Mouse (Mus musculus): ENCODE results near the gene Ppcs. TPM values are rescaled to one million over a fixed set of nuclear protein-coding genes. Genes with fewer than 3 reads are reported as not detected.

The Ppcs gene
- total RNA-seq, 2 experiments from 2014 or later, result 7.6 to 8.0 TPM

GRCm38 (mm10) chr4:119421191-119421590, 1.0 kb downstream of the Ppcs start:
- ATAC-seq (ENCODE audit: poor library complexity, severe bottlenecking), result no peak

DNA sequence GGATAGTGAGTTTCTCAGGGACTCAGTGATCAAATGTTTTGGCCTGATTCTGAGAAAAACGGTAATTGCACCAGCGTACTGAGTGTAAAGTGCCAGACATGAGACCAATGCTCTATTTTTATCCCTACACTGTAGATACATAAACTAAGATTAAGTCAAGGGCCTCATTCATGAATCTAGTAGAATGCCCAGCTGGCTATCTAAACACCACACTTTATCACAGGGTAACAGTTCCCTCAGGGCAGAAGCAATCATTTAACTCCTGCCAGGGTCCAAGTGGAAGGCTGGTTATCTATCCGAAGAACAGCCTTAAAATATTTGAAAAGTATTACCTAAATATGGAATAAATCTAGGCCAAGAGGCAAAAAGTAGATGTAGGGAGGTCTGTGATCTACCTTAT, 4.3 kb downstream of the Ppcs start:
- no peak for ATAC-seq (ENCODE audit: poor library complexity, severe bottlenecking)

GRCm38 (mm10) chr4:119417270-119417669, 5.0 kb downstream of the Ppcs start:
- ATAC-seq (ENCODE audit: poor library complexity, severe bottlenecking), result no peak

DNA sequence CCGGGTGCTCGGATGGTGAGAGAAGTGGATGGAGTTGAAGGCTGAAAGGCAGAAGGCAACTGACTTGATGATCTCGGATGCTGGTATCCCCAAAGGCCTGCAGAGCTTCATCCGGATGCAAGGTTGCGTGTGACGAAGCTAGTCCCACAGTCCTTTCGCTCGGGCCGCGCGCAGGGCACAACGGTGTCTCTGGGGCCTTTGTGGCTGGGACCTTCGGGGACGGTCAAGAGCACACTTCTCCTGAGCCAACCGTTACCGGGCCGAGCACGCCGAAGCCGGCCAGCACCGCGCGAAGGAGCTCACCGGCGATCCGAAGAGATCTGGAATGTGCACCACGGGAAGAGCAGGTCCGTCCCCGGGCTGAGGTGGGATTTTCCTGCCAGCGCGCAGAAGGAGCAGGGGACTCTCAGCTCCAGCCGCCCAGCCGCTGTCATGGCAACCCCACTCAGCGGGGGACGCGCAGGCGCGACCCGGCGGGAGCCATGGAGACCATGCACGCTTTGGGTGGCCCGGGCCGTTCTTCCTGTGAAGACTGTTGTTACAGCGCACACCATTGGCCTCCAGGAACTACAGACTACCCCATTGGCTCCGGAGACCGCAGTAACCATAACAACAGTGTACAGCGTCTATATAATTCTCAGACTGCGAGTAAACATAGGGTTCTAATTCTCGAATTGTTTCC, 7.0 kb downstream of the Ppcs start, which contains the start of gene Ccdc30:
TSS of gene Ccdc30 (minus strand) at position 450 of the 682 bp plus-strand sequence.
- peak; percentile 86 for ATAC-seq (ENCODE audit: poor library complexity, severe bottlenecking)

DNA sequence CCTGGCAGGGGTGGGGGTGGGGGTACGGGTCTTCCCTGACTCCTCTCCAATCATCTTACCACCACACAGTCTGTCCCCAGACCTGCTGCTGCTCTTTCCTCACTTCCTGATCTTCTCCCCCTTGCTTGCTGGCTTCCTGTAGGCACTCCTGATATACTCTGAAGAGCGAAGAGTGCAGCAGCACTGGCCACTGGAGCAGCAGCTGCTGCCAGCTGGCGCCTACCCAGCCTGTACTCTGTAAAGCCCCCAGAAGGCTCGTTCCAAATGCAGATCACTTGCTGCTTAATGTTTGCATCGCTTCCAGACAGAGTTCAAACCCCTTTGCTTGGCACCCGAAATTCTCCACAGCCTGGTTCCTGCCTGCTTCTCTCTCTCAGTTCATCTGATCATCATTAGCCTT, 9.4 kb downstream of the Ppcs start:
- no peak for ATAC-seq (ENCODE audit: poor library complexity, severe bottlenecking)

DNA sequence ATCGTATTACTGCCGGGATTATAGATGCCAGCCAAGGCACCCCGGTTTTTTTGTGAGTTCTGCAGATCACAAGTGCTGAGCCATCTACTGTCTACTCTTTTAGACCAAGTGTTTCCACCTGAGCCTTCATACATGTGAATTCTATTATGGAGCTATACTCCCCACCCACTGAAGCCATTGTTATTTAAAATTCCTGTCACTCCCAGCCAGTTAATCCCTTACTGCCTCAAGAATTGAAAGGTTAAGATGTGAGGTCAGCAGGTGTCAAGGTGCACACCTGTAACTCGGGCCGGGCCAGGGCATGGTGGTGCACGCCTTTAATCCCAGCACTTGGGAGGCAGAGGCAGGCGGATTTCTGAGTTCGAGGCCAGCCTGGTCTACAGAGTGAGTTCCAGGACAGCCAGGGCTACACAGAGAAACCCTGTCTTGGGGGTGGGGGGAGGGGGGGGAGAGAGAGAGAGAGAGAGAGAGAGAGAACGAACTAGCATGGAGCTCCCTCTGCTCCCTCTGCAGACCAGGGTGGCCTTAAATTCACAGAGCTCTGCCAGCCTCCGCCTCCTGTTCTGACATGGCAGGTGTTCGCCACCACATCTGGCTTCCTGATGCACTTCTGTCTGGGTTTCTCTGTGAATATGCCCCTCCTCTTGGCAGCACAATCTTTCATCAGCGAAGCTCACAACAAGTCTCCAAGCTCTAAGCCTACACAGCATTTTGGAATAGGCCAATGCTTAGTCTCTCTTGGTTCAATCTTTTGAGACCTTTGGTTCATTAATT, 10.2 kb downstream of the Ppcs start:
- ATAC-seq (ENCODE audit: poor library complexity, severe bottlenecking), result no peak

- no peak for ATAC-seq (ENCODE audit: poor library complexity, severe bottlenecking)
Measured at GRCm38 (mm10) chr4:119403431-119403830, 18.8 kb downstream of the Ppcs start.

- ATAC-seq (ENCODE audit: poor library complexity, severe bottlenecking), result no peak
Measured at GRCm38 (mm10) chr4:119400896-119401295, 21.3 kb downstream of the Ppcs start.

DNA sequence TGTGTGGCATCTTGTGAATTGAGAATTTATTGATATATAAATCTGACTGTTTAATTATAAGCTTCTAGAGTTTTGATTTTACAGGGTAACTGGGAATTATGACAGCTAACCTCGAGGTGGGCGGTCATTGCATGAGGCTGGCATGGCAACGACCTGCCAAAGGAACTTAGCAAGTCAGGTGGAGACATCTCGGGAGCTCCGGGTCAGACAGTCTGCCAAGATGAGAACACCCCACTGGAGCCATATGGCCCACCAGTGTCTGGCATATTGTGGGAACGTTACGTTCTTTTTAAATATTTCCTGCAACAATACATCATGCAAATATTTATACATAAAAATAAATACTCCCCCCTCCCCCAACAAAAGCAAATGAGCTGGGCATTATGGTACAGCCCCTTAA, 23.5 kb downstream of the Ppcs start:
- ATAC-seq (ENCODE audit: poor library complexity, severe bottlenecking), result no peak

DNA sequence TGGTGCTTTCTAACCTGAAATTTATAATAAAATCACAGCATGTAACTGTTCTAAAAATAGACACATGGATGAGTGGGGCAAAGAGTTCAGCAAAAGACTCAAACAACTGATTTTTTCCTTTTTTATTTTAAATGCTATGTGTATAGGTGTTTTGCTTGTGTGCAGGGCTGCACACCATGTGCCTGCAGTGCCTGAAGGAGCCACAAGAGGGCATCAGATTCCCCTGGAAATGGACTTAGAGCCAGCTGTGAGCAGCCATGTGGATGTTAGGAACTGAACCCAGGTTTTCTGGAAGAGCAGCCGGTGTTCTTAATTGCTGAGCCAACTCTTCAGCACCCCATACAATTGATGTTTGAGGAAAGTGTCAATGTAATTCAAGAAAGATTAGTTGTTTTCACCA, 31.9 kb downstream of the Ppcs start:
- ATAC-seq (ENCODE audit: poor library complexity, severe bottlenecking), result peak; percentile 63; the same call in 1 of the 2 replicates

DNA sequence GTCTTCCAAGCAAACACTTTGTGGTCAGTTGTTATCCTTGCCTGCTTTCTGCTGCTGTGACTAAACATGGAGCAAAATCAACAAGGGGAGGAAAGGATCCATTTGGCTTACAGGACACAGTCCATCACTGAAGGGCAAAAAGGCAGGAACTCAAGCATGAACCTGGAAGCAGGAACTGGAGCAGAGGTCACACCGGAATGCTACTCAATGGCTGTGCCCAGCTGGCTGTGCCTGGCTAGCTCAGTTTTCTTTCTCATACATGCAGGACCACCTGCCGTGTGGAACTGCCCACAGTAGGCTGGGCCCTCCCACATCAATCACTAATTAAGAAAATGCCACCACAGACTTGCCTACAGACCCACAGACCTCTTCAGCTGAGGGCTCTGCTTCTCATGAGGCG, 33.0 kb downstream of the Ppcs start:
- no peak for ATAC-seq (ENCODE audit: poor library complexity, severe bottlenecking)

- no peak for ATAC-seq (ENCODE audit: poor library complexity, severe bottlenecking)
Measured at GRCm38 (mm10) chr4:119381471-119382190, 40.6 kb downstream of the Ppcs start.

GRCm38 (mm10) chr4:119369460-119369859, 52.8 kb downstream of the Ppcs start:
- ATAC-seq (ENCODE audit: poor library complexity, severe bottlenecking), result no peak

Other genes with a start within 250 kb of the Ppcs start
- gene Zfp691, start 248.2 kb downstream of the Ppcs start, total RNA-seq (2015), result 7.0 and 10.2 TPM in 2 replicates
- 1.9 and 4.5 TPM in 2 replicates for gene Zfp691, start 248.2 kb downstream of the Ppcs start, total RNA-seq (2017)
- 4.4 and 10.0 TPM in 2 replicates for gene Ermap, start 232.4 kb downstream of the Ppcs start, total RNA-seq (2015)
- gene Ermap, start 232.4 kb downstream of the Ppcs start, total RNA-seq (2017), result 3.7 and 8.2 TPM in 2 replicates
- 20.6 and 28.6 TPM in 2 replicates for gene Svbp, start 227.1 kb downstream of the Ppcs start, total RNA-seq (2015)
- 19.7 and 42.9 TPM in 2 replicates for gene Svbp, start 227.1 kb downstream of the Ppcs start, total RNA-seq (2017)
- gene Tmem269, start 204.2 kb downstream of the Ppcs start, total RNA-seq (2015), result not detected in 2 replicates
- not detected in 2 replicates for gene Tmem269, start 204.2 kb downstream of the Ppcs start, total RNA-seq (2017)
- 2.1 and 4.5 TPM in 2 replicates for gene AU022252, start 189.7 kb downstream of the Ppcs start, total RNA-seq (2015)
- 2.9 and 6.6 TPM in 2 replicates for gene AU022252, start 189.7 kb downstream of the Ppcs start, total RNA-seq (2017)
- gene P3h1, start 189.5 kb downstream of the Ppcs start, total RNA-seq (2015), result 0.94 and 1.1 TPM in 2 replicates
- gene P3h1, start 189.5 kb downstream of the Ppcs start, total RNA-seq (2017), result 3.3 and 3.5 TPM in 2 replicates
- gene Cldn19, start 167.0 kb downstream of the Ppcs start, total RNA-seq (2015), result not detected in 2 replicates
- not detected in 2 replicates for gene Cldn19, start 167.0 kb downstream of the Ppcs start, total RNA-seq (2017)
- gene Ybx1, start 127.8 kb downstream of the Ppcs start, total RNA-seq (2015), result 721 and 749 TPM in 2 replicates
- gene Ybx1, start 127.8 kb downstream of the Ppcs start, total RNA-seq (2017), result 791 and 811 TPM in 2 replicates
- 84.7 and 92.6 TPM in 2 replicates for gene Ppih, start 101.9 kb downstream of the Ppcs start, total RNA-seq (2015)
- gene Ppih, start 101.9 kb downstream of the Ppcs start, total RNA-seq (2017), result 87.4 and 98.8 TPM in 2 replicates
- 0.07 TPM in 1 of 2 replicates, not detected in the other for gene Ccdc30, start 6.9 kb downstream of the Ppcs start, total RNA-seq (2015)
- gene Ccdc30, start 6.9 kb downstream of the Ppcs start, total RNA-seq (2017), result not detected in 2 replicates
- not detected in 2 replicates for gene Zmynd12, start 394 bp upstream of the Ppcs start, total RNA-seq (2015)
- not detected in 2 replicates for gene Zmynd12, start 394 bp upstream of the Ppcs start, total RNA-seq (2017)
- not detected in 2 replicates for gene Rimkla, start 70.2 kb upstream of the Ppcs start, total RNA-seq (2015)
- not detected in 2 replicates for gene Rimkla, start 70.2 kb upstream of the Ppcs start, total RNA-seq (2017)
- 21.3 and 31.6 TPM in 2 replicates for gene Foxj3, start 114.6 kb upstream of the Ppcs start, total RNA-seq (2015)
- gene Foxj3, start 114.6 kb upstream of the Ppcs start, total RNA-seq (2017), result 13.4 and 15.4 TPM in 2 replicates
- gene Frg2f1, start 117.1 kb upstream of the Ppcs start, total RNA-seq (2015), result 0.69 and 1.6 TPM in 2 replicates
- gene Frg2f1, start 117.1 kb upstream of the Ppcs start, total RNA-seq (2017), result 0.28 and 0.59 TPM in 2 replicates
- not detected in 2 replicates for gene Guca2a, start 215.3 kb upstream of the Ppcs start, total RNA-seq (2015)
- not detected in 2 replicates for gene Guca2a, start 215.3 kb upstream of the Ppcs start, total RNA-seq (2017)
- gene Guca2b, start 236.5 kb upstream of the Ppcs start, total RNA-seq (2015), result not detected in 2 replicates
- not detected in 2 replicates for gene Guca2b, start 236.5 kb upstream of the Ppcs start, total RNA-seq (2017)

Data from megakaryocyte, adult 5-6 weeks (primary cell).